23 mouse cellular contexts compared by ENCODE assay signal in genomic region chr15:5507545-5507913, GRCm38 (mm10).
"Had no signal": no experiment of that assay in that cellular context is flagged by ENCODE, and none has a peak within 500 bp of the region (broad histone marks: within the 10 kb centered on the region; RNA-seq: fewer than 3 reads in every experiment).

No protein-coding gene starts in this region.

- H3K27me3 ChIP-seq: limb, embryonic 13.5 days; liver, embryonic 12.5 days; liver, embryonic 15.5 days; lung, embryonic 15.5 days; megakaryocyte, embryonic 14.5 days; neural tube, embryonic 12.5 days; neural tube, embryonic 15.5 days; stomach, embryonic 15.5 days had no signal

- H3K27ac ChIP-seq: kidney, postnatal 0 days; layer of hippocampus, adult 2 months; limb, embryonic 10.5 days; limb, embryonic 13.5 days; liver, embryonic 12.5 days; liver, embryonic 15.5 days; lung, embryonic 15.5 days; midbrain, embryonic 10.5 days; neural tube, embryonic 12.5 days; neural tube, embryonic 15.5 days; stomach, embryonic 15.5 days had no signal

- H3K9ac ChIP-seq: limb, embryonic 13.5 days; liver, embryonic 12.5 days; liver, embryonic 15.5 days; lung, embryonic 15.5 days; neural tube, embryonic 12.5 days; neural tube, embryonic 15.5 days; stomach, embryonic 15.5 days had no signal

- H3K4me2 ChIP-seq: limb, embryonic 13.5 days; liver, embryonic 12.5 days; liver, embryonic 15.5 days; lung, embryonic 15.5 days; neural tube, embryonic 12.5 days; neural tube, embryonic 15.5 days; stomach, embryonic 15.5 days had no signal

- DNase-seq: kidney, adult 2 months; kidney, postnatal 25 days; liver; lung, adult 18-20 months; lung, postnatal 10 days; lung, postnatal 36 days; midbrain, embryonic 14.5 days; retina, postnatal 1 day; right cerebral cortex, postnatal 25 days; spleen, adult 18-20 months; thymus, postnatal 4 days had no signal

- H3K4me1 ChIP-seq: limb, embryonic 10.5 days; limb, embryonic 13.5 days; liver, embryonic 12.5 days; liver, embryonic 15.5 days; lung, embryonic 15.5 days; midbrain, embryonic 10.5 days; neural tube, embryonic 12.5 days; neural tube, embryonic 15.5 days; stomach, embryonic 15.5 days had no signal

- H3K4me3 ChIP-seq: layer of hippocampus, adult 2 months; limb, embryonic 10.5 days; limb, embryonic 13.5 days; liver, embryonic 12.5 days; liver, embryonic 15.5 days; lung, embryonic 15.5 days; megakaryocyte, embryonic 14.5 days; midbrain, embryonic 10.5 days; neural tube, embryonic 12.5 days; neural tube, embryonic 15.5 days; stomach, embryonic 15.5 days had no signal

- H3K9me3 ChIP-seq: limb, embryonic 10.5 days; limb, embryonic 13.5 days; liver, embryonic 12.5 days; liver, embryonic 15.5 days; lung, embryonic 15.5 days; megakaryocyte, embryonic 14.5 days; midbrain, embryonic 10.5 days; neural tube, embryonic 12.5 days; neural tube, embryonic 15.5 days; stomach, embryonic 15.5 days had no signal

- ATAC-seq: liver, embryonic 12.5 days had no signal

- H3K36me3 ChIP-seq: limb, embryonic 10.5 days; limb, embryonic 13.5 days; liver, embryonic 12.5 days; liver, embryonic 15.5 days; lung, embryonic 15.5 days; midbrain, embryonic 10.5 days; neural tube, embryonic 12.5 days; neural tube, embryonic 15.5 days; stomach, embryonic 15.5 days had no signal
